Mouse (Mus musculus) liver, embryonic 14 days (tissue): ENCODE data around the gene Myo1h. TPM values are rescaled to one million over a fixed set of nuclear protein-coding genes. Genes with fewer than 3 reads are reported as not detected.

Source experiments
- polyA plus RNA-seq: library from polyadenylated mRNA; depleted of rRNA; stranded (reverse); fragments of >200 nt; gene quantifications from 2 replicates; pipeline ENCODE4 v1.2.3, GENCODE M21; 2012; rRNA removed

The Myo1h gene
- 0.10 and 0.14 TPM in 2 replicates for polyA plus RNA-seq

GRCm38 (mm10) chr5:114288874-114289273, at the start of gene Myo1h:
Gene Myo1h (plus strand): TSS chr5:114289166.

GRCm38 (mm10) chr5:114273693-114274402, 15.1 kb upstream of the Myo1h start, which contains the start of gene Foxn4:
Gene Foxn4 (minus strand): TSS chr5:114273807.

GRCm38 (mm10) chr5:114380209-114381012, 91.4 kb downstream of the Myo1h start, which contains the start of the genes Kctd10 and Ube3b:
Gene Kctd10 (minus strand): TSS chr5:114380508.
Gene Ube3b (plus strand): TSS chr5:114380607.

Other genes with a start within 250 kb of the Myo1h start
- 3.7 TPM in 2 replicates for gene Usp30, start 223.7 kb upstream of the Myo1h start, polyA plus RNA-seq
- gene Svop, start 197.6 kb upstream of the Myo1h start, polyA plus RNA-seq: 0.01 TPM in 1 of 2 replicates, not detected in the other
- gene Alkbh2, start 160.9 kb upstream of the Myo1h start, polyA plus RNA-seq: 3.2 and 4.1 TPM in 2 replicates
- gene Ung, start 158.8 kb upstream of the Myo1h start, polyA plus RNA-seq: 13.1 and 14.4 TPM in 2 replicates
- 0.14 and 0.22 TPM in 2 replicates for gene Acacb, start 142.6 kb upstream of the Myo1h start, polyA plus RNA-seq
- not detected in 2 replicates for gene Foxn4, start 15.4 kb upstream of the Myo1h start, polyA plus RNA-seq
- 13.1 and 14.4 TPM in 2 replicates for gene Kctd10, start 91.3 kb downstream of the Myo1h start, polyA plus RNA-seq
- 10.5 and 12.9 TPM in 2 replicates for gene Ube3b, start 91.4 kb downstream of the Myo1h start, polyA plus RNA-seq
- gene Mmab, start 154.9 kb downstream of the Myo1h start, polyA plus RNA-seq: 7.5 and 7.9 TPM in 2 replicates
- 17.6 and 19.7 TPM in 2 replicates for gene Mvk, start 155.1 kb downstream of the Myo1h start, polyA plus RNA-seq